Comparison of ENCODE assay signal across 26 mouse cellular contexts in genomic region chr13:95987147-95987546, GRCm38 (mm10).
DNase-seq lines count a peak whose midpoint lies in the region; ATAC-seq lines count a peak whose summit lies in the region.
"Had no signal": no experiment of that assay in that cellular context is flagged by ENCODE, and none has a peak within 500 bp of the region (broad histone marks: within the 10 kb centered on the region; RNA-seq: fewer than 3 reads in every experiment).

No protein-coding gene starts in this region.

- no peak overlapping the region for H3K9ac ChIP-seq in kidney, embryonic 16.5 days (replicated peaks; ENCODE audit: low read length)
- H3K9ac ChIP-seq in midbrain, embryonic 11.5 days (ENCODE audit: low read length), result no peak overlapping the region
- H3K9ac ChIP-seq: embryonic facial prominence, embryonic 13.5 days; forebrain, embryonic 13.5 days; forebrain, postnatal 0 days; hindbrain, embryonic 12.5 days; hindbrain, embryonic 15.5 days had no signal

- 79% methylated on average over 5 of the region's 5 CpGs for WGBS in kidney, embryonic 16.5 days
- 85% methylated on average over 5 of the region's 5 CpGs for WGBS in midbrain, embryonic 11.5 days

- peaks cover 6% of the 10 kb centered on the region; the same call in 1 of the 2 replicates for H3K27me3 ChIP-seq in kidney, embryonic 16.5 days (ENCODE audit: insufficient read depth, low read length)
- H3K27me3 ChIP-seq in midbrain, embryonic 11.5 days (ENCODE audit: control insufficient read depth, insufficient read depth, low read length), result no peaks in the 10 kb centered on the region
- H3K27me3 ChIP-seq: embryonic facial prominence, embryonic 13.5 days; hindbrain, embryonic 12.5 days; hindbrain, embryonic 15.5 days had no signal

- H3K27ac ChIP-seq in kidney, embryonic 16.5 days (ENCODE audit: low read length), result no peak overlapping the region
- no peak overlapping the region for H3K27ac ChIP-seq in midbrain, embryonic 11.5 days (ENCODE audit: low read depth, low read length)
- H3K27ac ChIP-seq: embryonic facial prominence, embryonic 10.5 days; embryonic facial prominence, embryonic 13.5 days; forebrain, embryonic 13.5 days; gastrocnemius, adult 2 months; hindbrain, embryonic 12.5 days; hindbrain, embryonic 15.5 days had no signal

- H3K4me2 ChIP-seq in kidney, embryonic 16.5 days (replicated peaks; ENCODE audit: low read depth, low read length), result no peak overlapping the region
- no peak overlapping the region for H3K4me2 ChIP-seq in midbrain, embryonic 11.5 days
- H3K4me2 ChIP-seq: embryonic facial prominence, embryonic 13.5 days; forebrain, embryonic 13.5 days; heart, embryonic 11.5 days; hindbrain, embryonic 12.5 days; hindbrain, embryonic 15.5 days had no signal

- H3K4me3 ChIP-seq in kidney, embryonic 16.5 days (ENCODE audit: low read length), result no peak overlapping the region
- no peak overlapping the region for H3K4me3 ChIP-seq in midbrain, embryonic 11.5 days (ENCODE audit: low read depth, low read length)
- H3K4me3 ChIP-seq: embryonic facial prominence, embryonic 10.5 days; embryonic facial prominence, embryonic 13.5 days; erythroblast, embryonic 14.5 days; forebrain, embryonic 13.5 days; gastrocnemius, adult 2 months; hindbrain, embryonic 12.5 days; hindbrain, embryonic 15.5 days had no signal

- H3K4me1 ChIP-seq in kidney, embryonic 16.5 days (ENCODE audit: insufficient read depth, low read length), result no peaks in the 10 kb centered on the region
- H3K4me1 ChIP-seq in midbrain, embryonic 11.5 days (ENCODE audit: control insufficient read depth, insufficient read depth, low read length), result no peaks in the 10 kb centered on the region
- H3K4me1 ChIP-seq: embryonic facial prominence, embryonic 13.5 days; forebrain, embryonic 13.5 days; hindbrain, embryonic 12.5 days; hindbrain, embryonic 15.5 days had no signal

- no peaks in the 10 kb centered on the region for H3K9me3 ChIP-seq in kidney, embryonic 16.5 days (ENCODE audit: low read length)
- H3K9me3 ChIP-seq in midbrain, embryonic 11.5 days (ENCODE audit: control insufficient read depth, low read length), result no peaks in the 10 kb centered on the region
- H3K9me3 ChIP-seq: embryonic facial prominence, embryonic 10.5 days; embryonic facial prominence, embryonic 13.5 days; forebrain, embryonic 13.5 days; hindbrain, embryonic 12.5 days; hindbrain, embryonic 15.5 days had no signal

- H3K36me3 ChIP-seq in kidney, embryonic 16.5 days (ENCODE audit: insufficient read depth, low read length), result no peaks in the 10 kb centered on the region
- H3K36me3 ChIP-seq in midbrain, embryonic 11.5 days (ENCODE audit: control insufficient read depth, insufficient read depth, low read length), result no peaks in the 10 kb centered on the region
- H3K36me3 ChIP-seq: embryonic facial prominence, embryonic 10.5 days; embryonic facial prominence, embryonic 13.5 days; hindbrain, embryonic 12.5 days; hindbrain, embryonic 15.5 days had no signal

- peak; percentile 87 for DNase-seq in CD4-positive helper T cell, adult 2 months (ENCODE audit: low read depth, low spot score)
- peak; percentile 93 for DNase-seq in induced T-regulatory cell, adult 2 months (ENCODE audit: low read depth)
- DNase-seq in cerebellum, postnatal 36 days, result no peak
- no peak for DNase-seq in midbrain, embryonic 11.5 days (ENCODE audit: low spot score, missing footprints)
- DNase-seq: adrenal gland, adult 8-10 months; adrenal gland, postnatal 25 days; cerebellum, adult 11-12 months; cerebellum, adult 8-10 months; cerebellum, postnatal 10 days; embryo, embryonic 11 days; forebrain, postnatal 0 days; gastrocnemius, adult 2 months; gastrocnemius, postnatal 14 days; heart, adult 18-20 months; kidney, adult 2 months had no signal

- peak; percentile 24 for ATAC-seq in CD4-positive, CD25-positive, alpha-beta regulatory T cell, adult 4 months
- peak; percentile 27 for ATAC-seq in megakaryocyte progenitor cell, adult 5-6 weeks (replicated peaks; ENCODE audit: poor library complexity)
- ATAC-seq in kidney, embryonic 16.5 days (ENCODE audit: low FRiP score, low TSS enrichment), result no peak
- ATAC-seq in midbrain, embryonic 11.5 days (ENCODE audit: low FRiP score), result no peak
- ATAC-seq: forebrain, embryonic 13.5 days; intestine, embryonic 16.5 days had no signal

Comparison
In these comparisons a context has a peak if more than half of its experiments do, and no peak if none do; other contexts are left out.
1. DNase-seq: peak in CD4-positive helper T cell, adult 2 months (single experiment) and induced T-regulatory cell, adult 2 months (single experiment); none in cerebellum, postnatal 36 days (0 of 2) and midbrain, embryonic 11.5 days (single experiment).
2. ATAC-seq: peak in CD4-positive, CD25-positive, alpha-beta regulatory T cell, adult 4 months (single experiment) and megakaryocyte progenitor cell, adult 5-6 weeks (single experiment); none in kidney, embryonic 16.5 days (single experiment) and midbrain, embryonic 11.5 days (single experiment).